Mouse (Mus musculus) spleen, adult 12 weeks (tissue): ENCODE measurements around the gene Rgs7bp.
"Not testable (repeated sequence)": the region's sequence is repeated elsewhere in the genome, so short reads cannot be mapped to it uniquely, and the experiment has no call there.

Source experiments
- DNase-seq: peaks from one replicate; pipeline ENCODE4 v3.0.0; 2022; ENCODE audit warnings: low spot score

Gene Rgs7bp

GRCm38 (mm10) chr13:104937759-104938158, 117.0 kb downstream of the Rgs7bp start:
- DNase-seq = no peak

- no peak for DNase-seq
Observed at GRCm38 (mm10) chr13:104936586-104936985, 118.1 kb downstream of the Rgs7bp start.

- no peak for DNase-seq
Observed at GRCm38 (mm10) chr13:104931635-104932532, 122.8 kb downstream of the Rgs7bp start.

GRCm38 (mm10) chr13:104930814-104931213, 123.9 kb downstream of the Rgs7bp start:
- DNase-seq = no peak

- DNase-seq = no peak
Observed at GRCm38 (mm10) chr13:104918663-104919062, 136.1 kb downstream of the Rgs7bp start.

- not testable (repeated sequence) for DNase-seq
Observed at GRCm38 (mm10) chr13:104916771-104917170, 138.0 kb downstream of the Rgs7bp start.

- DNase-seq = no peak
Observed at GRCm38 (mm10) chr13:104916106-104916505, 138.6 kb downstream of the Rgs7bp start.

GRCm38 (mm10) chr13:104914288-104914895, 140.3 kb downstream of the Rgs7bp start:
- DNase-seq = no peak

GRCm38 (mm10) chr13:104911626-104912025, 143.1 kb downstream of the Rgs7bp start:
- DNase-seq = not testable (repeated sequence)

GRCm38 (mm10) chr13:104911006-104911405, 143.7 kb downstream of the Rgs7bp start:
- not testable (repeated sequence) for DNase-seq

- no peak for DNase-seq
Observed at GRCm38 (mm10) chr13:104908691-104909090, 146.0 kb downstream of the Rgs7bp start.
